ENCODE assay signal across 27 mouse cellular contexts in genomic region chr14:54040644-54041043, GRCm38 (mm10).
"Had no signal": no experiment of that assay in that cellular context is flagged by ENCODE, and none has a peak within 500 bp of the region (broad histone marks: within the 10 kb centered on the region; RNA-seq: fewer than 3 reads in every experiment).

No protein-coding gene starts in this region.

- DNase-seq: gastrocnemius, adult 2 months; gastrocnemius, postnatal 10 days; gastrocnemius, postnatal 25 days; heart, adult 18-20 months; heart, postnatal 14 days; heart, postnatal 36 days; kidney, adult 11 months; kidney, adult 2 months; kidney, adult 9 months; kidney, postnatal 14 days; kidney, postnatal 36 days; layer of hippocampus, adult 9-11 months; layer of hippocampus, postnatal 36 days; liver; liver, embryonic 13.5 days had no signal

- H3K9ac ChIP-seq: heart, embryonic 13.5 days; heart, embryonic 15.5 days; hindbrain, embryonic 13.5 days; hindbrain, embryonic 15.5 days; kidney, embryonic 15.5 days; limb, embryonic 12.5 days; liver, embryonic 13.5 days; liver, embryonic 15.5 days had no signal

- H3K27ac ChIP-seq: gastrocnemius, adult 2 months; heart, embryonic 10.5 days; heart, embryonic 13.5 days; heart, embryonic 15.5 days; hindbrain, embryonic 13.5 days; hindbrain, embryonic 15.5 days; hindbrain, postnatal 0 days; kidney, embryonic 15.5 days; kidney, postnatal 0 days; limb, embryonic 10.5 days; limb, embryonic 12.5 days; liver, embryonic 13.5 days; liver, embryonic 15.5 days had no signal

- H3K4me1 ChIP-seq: heart, embryonic 10.5 days; heart, embryonic 13.5 days; heart, embryonic 15.5 days; hindbrain, embryonic 13.5 days; hindbrain, embryonic 15.5 days; kidney, embryonic 15.5 days; limb, embryonic 10.5 days; limb, embryonic 12.5 days; liver, embryonic 13.5 days; liver, embryonic 15.5 days had no signal

- ATAC-seq: hindbrain, postnatal 0 days; intestine, embryonic 16.5 days had no signal

- H3K27me3 ChIP-seq: heart, embryonic 13.5 days; heart, embryonic 15.5 days; hindbrain, embryonic 13.5 days; hindbrain, embryonic 15.5 days; kidney, embryonic 15.5 days; limb, embryonic 12.5 days; liver, embryonic 13.5 days; liver, embryonic 15.5 days had no signal

- H3K9me3 ChIP-seq: heart, embryonic 10.5 days; heart, embryonic 13.5 days; heart, embryonic 15.5 days; hindbrain, embryonic 13.5 days; hindbrain, embryonic 15.5 days; kidney, embryonic 15.5 days; limb, embryonic 10.5 days; limb, embryonic 12.5 days; liver, embryonic 13.5 days; liver, embryonic 15.5 days had no signal

- H3K36me3 ChIP-seq: heart, embryonic 10.5 days; heart, embryonic 13.5 days; heart, embryonic 15.5 days; hindbrain, embryonic 13.5 days; hindbrain, embryonic 15.5 days; kidney, embryonic 15.5 days; limb, embryonic 10.5 days; limb, embryonic 12.5 days; liver, embryonic 13.5 days; liver, embryonic 15.5 days had no signal

- H3K4me3 ChIP-seq: gastrocnemius, adult 2 months; heart, embryonic 10.5 days; heart, embryonic 13.5 days; heart, embryonic 15.5 days; hindbrain, embryonic 13.5 days; hindbrain, embryonic 15.5 days; kidney, embryonic 15.5 days; limb, embryonic 10.5 days; limb, embryonic 12.5 days; liver, embryonic 13.5 days; liver, embryonic 15.5 days had no signal
